In genomic region chr8:46618639-46619320, GRCm38 (mm10) we compare ENCODE assay signal across 8 mouse cellular contexts. TPM values are rescaled to one million over a fixed set of nuclear protein-coding genes. Genes with fewer than 3 reads are reported as not detected.
DNase-seq lines count a peak whose midpoint lies in the region; ATAC-seq and TF ChIP-seq lines count a peak whose summit lies in the region.

No protein-coding gene starts in this region.

- no peak for TF ChIP-seq POLR2A in cerebellum, adult 2 months (IDR thresholded peaks at IDR 0.05; ENCODE audit: borderline replicate concordance, insufficient read depth, low read length)

- 7% methylated on average over 10 of the region's 10 CpGs for WGBS in cerebellum, adult 2 months
- WGBS in heart, postnatal 0 days, result 18% methylated on average over 10 of the region's 10 CpGs
- 7% methylated on average over 9 of the region's 10 CpGs for WGBS in liver, embryonic 14.5 days (ENCODE audit: insufficient replicate concordance)

- H3K4me1 ChIP-seq in cerebellum, adult 2 months (ENCODE audit: control insufficient read depth, insufficient read depth, low read length), result no peaks in the 10 kb centered on the region
- H3K4me1 ChIP-seq in heart, postnatal 0 days (ENCODE audit: control insufficient read depth, insufficient read depth), result peaks cover 20% of the 10 kb centered on the region
- H3K4me1 ChIP-seq in liver, embryonic 14.5 days (replicated peaks; ENCODE audit: control insufficient read depth in 2 of 2, insufficient read depth in 2 of 2, low read length in 1 of 2), result peaks cover 18 to 20% of the 10 kb centered on the region in 2 experiments

- H3K4me3 ChIP-seq in cerebellum, adult 2 months (replicated peaks; ENCODE audit: insufficient read depth, low read depth, low read length), result peak overlapping the region; percentile 67
- H3K4me3 ChIP-seq in heart, postnatal 0 days (ENCODE audit: low read depth, low read length), result peak overlapping the region; percentile 73
- peak overlapping the region; percentile 62 to 69 for H3K4me3 ChIP-seq in liver, embryonic 14.5 days (ENCODE audit: insufficient read depth in 1 of 2, low read depth in 2 of 2, low read length in 2 of 2)

- H3K36me3 ChIP-seq in heart, postnatal 0 days (replicated peaks; ENCODE audit: control insufficient read depth, insufficient read depth, low read length), result no peaks in the 10 kb centered on the region
- no peaks in the 10 kb centered on the region for H3K36me3 ChIP-seq in liver, embryonic 14.5 days (replicated peaks; ENCODE audit: control insufficient read depth, insufficient read depth, low read depth)

- H3K27me3 ChIP-seq in cerebellum, adult 2 months (ENCODE audit: control insufficient read depth, insufficient read depth, low read length), result no peaks in the 10 kb centered on the region
- no peaks in the 10 kb centered on the region for H3K27me3 ChIP-seq in heart, postnatal 0 days (ENCODE audit: control insufficient read depth, insufficient read depth, low read length)
- H3K27me3 ChIP-seq in liver, embryonic 14.5 days (ENCODE audit: control insufficient read depth, insufficient read depth, low read length), result no peaks in the 10 kb centered on the region

- no peak for DNase-seq in cerebellum, adult 2 months
- no peak for DNase-seq in cerebellum, adult 18-20 months
- DNase-seq in NIH3T3 (ENCODE audit: low read depth), result peak; percentile 25
- DNase-seq in heart, postnatal 0 days (ENCODE audit: low spot score), result no peak
- DNase-seq in liver, embryonic 14.5 days (ENCODE audit: low read depth in 3 of 3, low spot score in 3 of 3), result no peak
- DNase-seq in ovary, adult 18-20 months (ENCODE audit: low spot score), result no peak
- no peak for DNase-seq in cerebellum, postnatal 10 days
- DNase-seq in frontal cortex, postnatal 25 days (ENCODE audit: low spot score in 2 of 2), result no peak

- H3K9me3 ChIP-seq in heart, postnatal 0 days (replicated peaks; ENCODE audit: control insufficient read depth, low read length), result no peaks in the 10 kb centered on the region
- no peaks in the 10 kb centered on the region for H3K9me3 ChIP-seq in liver, embryonic 14.5 days (ENCODE audit: control insufficient read depth, low read length)

- no peak for TF ChIP-seq CTCF in cerebellum, adult 2 months (IDR thresholded peaks at IDR 0.05; ENCODE audit: borderline replicate concordance, insufficient read depth, low read depth, low read length)
- no peak for TF ChIP-seq CTCF in heart, postnatal 0 days (IDR thresholded peaks at IDR 0.05; ENCODE audit: low read depth)
- TF ChIP-seq CTCF in liver, embryonic 14.5 days (IDR thresholded peaks at IDR 0.05; ENCODE audit: low read depth), result no peak

- H3K4me2 ChIP-seq in heart, postnatal 0 days (ENCODE audit: low read depth, low read length), result peak overlapping the region; percentile 85
- peak overlapping the region; percentile 93 for H3K4me2 ChIP-seq in liver, embryonic 14.5 days (ENCODE audit: low read depth)

- no peak for ATAC-seq in heart, postnatal 0 days (ENCODE audit: insufficient read depth, low read depth)
- ATAC-seq in liver, embryonic 14.5 days (ENCODE audit: insufficient read depth), result no peak

- no peak overlapping the region for H3K27ac ChIP-seq in cerebellum, adult 2 months (ENCODE audit: insufficient read depth, low read length)
- peak overlapping the region; percentile 82; the same call in 1 of the 2 replicates for H3K27ac ChIP-seq in heart, postnatal 0 days (ENCODE audit: low read depth)
- H3K27ac ChIP-seq in liver, embryonic 14.5 days, result no peak overlapping the region; the same call in 1 of the 2 replicates

- no peak for TF ChIP-seq EP300 in heart, postnatal 0 days (IDR thresholded peaks at IDR 0.05; ENCODE audit: low read depth)
- no peak for TF ChIP-seq EP300 in liver, embryonic 14.5 days (IDR thresholded peaks at IDR 0.05; ENCODE audit: low read depth)

- peak overlapping the region; percentile 74 for H3K9ac ChIP-seq in heart, postnatal 0 days (replicated peaks; ENCODE audit: low read depth, low read length)
- peak overlapping the region; percentile 62 for H3K9ac ChIP-seq in liver, embryonic 14.5 days (replicated peaks)

RNA-seq across cellular contexts. Expression of gene Casp3, which starts 1.7 kb away (rescaled TPM):
- polyA plus RNA-seq in cerebellum, adult 2 months (2012; rRNA removed), result 13.3 and 14.6 TPM in 2 replicates
- total RNA-seq in heart, postnatal 0 days (2014; rRNA removed; ENCODE audit: low replicate concordance), result 11.8 and 20.8 TPM in 2 replicates
- 28.6 and 30.4 TPM in 2 replicates for polyA plus RNA-seq in heart, postnatal 0 days (2015; fragmentation: Nextera tagmentation; extraction: Ambion mirVana)
- polyA plus RNA-seq in liver, embryonic 14.5 days (2012; rRNA removed), result 21.0 and 33.2 TPM in 2 replicates
- polyA plus RNA-seq in liver, embryonic 14.5 days (2014; fragmentation: Nextera tagmentation; extraction: Ambion mirVana), result 50.4 and 60.3 TPM in 2 replicates

RNA-seq across cellular contexts. Expression of gene Primpol, which starts 1.8 kb away (rescaled TPM):
- 2.8 and 4.0 TPM in 2 replicates for polyA plus RNA-seq in cerebellum, adult 2 months (2012; rRNA removed)
- total RNA-seq in heart, postnatal 0 days (2014; rRNA removed; ENCODE audit: low replicate concordance), result 1.7 and 2.9 TPM in 2 replicates
- 3.4 and 4.3 TPM in 2 replicates for polyA plus RNA-seq in heart, postnatal 0 days (2015; fragmentation: Nextera tagmentation; extraction: Ambion mirVana)
- 3.3 and 4.0 TPM in 2 replicates for polyA plus RNA-seq in liver, embryonic 14.5 days (2012; rRNA removed)
- polyA plus RNA-seq in liver, embryonic 14.5 days (2014; fragmentation: Nextera tagmentation; extraction: Ambion mirVana), result 9.0 and 9.5 TPM in 2 replicates
